Mouse (Mus musculus) hematopoietic stem cell, adult 5-6 weeks (primary cell): ENCODE results near the gene Nfkbil1. TPM values are rescaled to one million over a fixed set of nuclear protein-coding genes. Genes with fewer than 3 reads are reported as not detected.
"Not testable (repeated sequence)": the region's sequence is repeated elsewhere in the genome, so short reads cannot be mapped to it uniquely, and the experiment has no call there.

ENCODE experiments used
- ATAC-seq, 2 experiments: fragments of 125-278 bp in 1 of 2; replicated peaks in 1 of 2; 2 replicates each; pipeline ENCODE4 v1.8.0; 2016 to 2017; ENCODE audit warnings: inconsistent platforms in 2 of 2, mild to moderate bottlenecking in 2 of 2, moderate number of reproducible peaks in 2 of 2, low read depth in 1 of 2, moderate TSS enrichment in 1 of 2; ENCODE audit not compliant: low FRiP score in 2 of 2, poor library complexity in 2 of 2, severe bottlenecking in 2 of 2, insufficient read depth in 1 of 2, low TSS enrichment in 1 of 2
- total RNA-seq: library from RNA; stranded (forward); fragments of 172-1452, 232-1000 nt; gene quantifications from 2 replicates; pipeline ENCODE4 v1.2.3, GENCODE M21; 2017

The Nfkbil1 gene
- total RNA-seq, 1 experiment from 2014 or later, result 4.3 TPM

- ATAC-seq, result peak in 1 of 2 experiments; percentile 37; a peak in 1 of 4 replicates
Observed at GRCm38 (mm10) chr17:35242015-35242941, 6.7 kb upstream of the Nfkbil1 start.

- peak; percentile 74 to 83 for ATAC-seq
Observed at GRCm38 (mm10) chr17:35241305-35242014, 5.9 kb upstream of the Nfkbil1 start, which contains the start of gene Ddx39b. TSS of gene Ddx39b (plus strand) at chr17:35241746.

- no peak for ATAC-seq
Observed at GRCm38 (mm10) chr17:35240384-35241304, 5.1 kb upstream of the Nfkbil1 start.

- no peak for ATAC-seq
Observed at GRCm38 (mm10) chr17:35239700-35240099, 4.1 kb upstream of the Nfkbil1 start.

GRCm38 (mm10) chr17:35237504-35237903 lies 1.9 kb upstream of the Nfkbil1 start:
- ATAC-seq, result no peak

- no peak for ATAC-seq
Observed at GRCm38 (mm10) chr17:35236996-35237395, 1.4 kb upstream of the Nfkbil1 start.

- ATAC-seq, result peak; percentile 66 to 70
Observed at GRCm38 (mm10) chr17:35236390-35236746, 776 bp upstream of the Nfkbil1 start.

GRCm38 (mm10) chr17:35234903-35235302 lies 689 bp downstream of the Nfkbil1 start:
- no peak for ATAC-seq

- ATAC-seq, result not testable (repeated sequence)
Observed at GRCm38 (mm10) chr17:35234090-35234489, 1.5 kb downstream of the Nfkbil1 start.

GRCm38 (mm10) chr17:35233114-35233980 lies 2.2 kb downstream of the Nfkbil1 start, which contains the start of gene Atp6v1g2:
TSS of gene Atp6v1g2 (plus strand) at chr17:35233660.
- ATAC-seq, result no peak

- ATAC-seq, result peak in 1 of 2 experiments; percentile 15; a peak in 2 of 4 replicates
Observed at GRCm38 (mm10) chr17:35232659-35233058, 2.9 kb downstream of the Nfkbil1 start.

- ATAC-seq, result no peak
Observed at GRCm38 (mm10) chr17:35232043-35232442, 3.5 kb downstream of the Nfkbil1 start.

- ATAC-seq, result no peak; a peak in 1 of 4 replicates
Observed at GRCm38 (mm10) chr17:35231022-35231421, 4.6 kb downstream of the Nfkbil1 start.

- no peak for ATAC-seq
Observed at GRCm38 (mm10) chr17:35226561-35227046, 9.0 kb downstream of the Nfkbil1 start.

GRCm38 (mm10) chr17:35225456-35225855 lies 10.1 kb downstream of the Nfkbil1 start:
- no peak for ATAC-seq

- ATAC-seq, result no peak
Observed at GRCm38 (mm10) chr17:35224641-35225040, 11.0 kb downstream of the Nfkbil1 start.
